ENCODE assay signal across 8 mouse cellular contexts in genomic region chr9:61753795-61754194, GRCm38 (mm10).
A peak's percentile ranks its signal among the peaks of the same experiment; 100 is the strongest.
DNase-seq lines count a peak whose midpoint lies in the region; ATAC-seq and TF ChIP-seq lines count a peak whose summit lies in the region.

No protein-coding gene starts in this region.

- DNase-seq in hindbrain, postnatal 0 days (ENCODE audit: low spot score): no peak
- DNase-seq in brain, adult 2 months (ENCODE audit: low read depth, low spot score): peak; percentile 96
- DNase-seq in layer of hippocampus, postnatal 36 days: peak; percentile 64 to 67
- no peak for DNase-seq in liver, embryonic 11.5 days (ENCODE audit: low spot score)
- DNase-seq in spleen, postnatal 36 days (ENCODE audit: low spot score in 2 of 2): no peak

- no peak overlapping the region for H3K27ac ChIP-seq in hindbrain, embryonic 12.5 days
- H3K27ac ChIP-seq in hindbrain, postnatal 0 days: no peak overlapping the region
- H3K27ac ChIP-seq in stomach, embryonic 16.5 days (ENCODE audit: low read length): no peak overlapping the region
- H3K27ac ChIP-seq in liver, embryonic 11.5 days (ENCODE audit: low read depth, low read length): no peak overlapping the region

- WGBS in hindbrain, embryonic 12.5 days: 39% methylated on average over 9 of the region's 10 CpGs
- 28% methylated on average over 10 of the region's 10 CpGs for WGBS in hindbrain, postnatal 0 days
- 28% methylated on average over 10 of the region's 10 CpGs for WGBS in stomach, embryonic 16.5 days
- WGBS in liver, embryonic 11.5 days: 37% methylated on average over 10 of the region's 10 CpGs

- peaks cover 4% of the 10 kb centered on the region; the same call in 1 of the 2 replicates for H3K9me3 ChIP-seq in hindbrain, embryonic 12.5 days (replicated peaks)
- H3K9me3 ChIP-seq in hindbrain, postnatal 0 days (ENCODE audit: low read length): no peaks in the 10 kb centered on the region
- peaks cover 4% of the 10 kb centered on the region; the same call in 1 of the 2 replicates for H3K9me3 ChIP-seq in E14TG2a.4 (ENCODE audit: low read length)
- 0 out of 2 replicates have a peak, but pooled peaks cover 5% of the 10 kb centered on the region for H3K9me3 ChIP-seq in stomach, embryonic 16.5 days (replicated peaks; ENCODE audit: control insufficient read depth, low read length)
- H3K9me3 ChIP-seq in liver, embryonic 11.5 days (ENCODE audit: control insufficient read depth, low read length): no peaks in the 10 kb centered on the region

- no peak overlapping the region for H3K9ac ChIP-seq in hindbrain, embryonic 12.5 days
- no peak overlapping the region for H3K9ac ChIP-seq in hindbrain, postnatal 0 days (replicated peaks; ENCODE audit: low read length)
- H3K9ac ChIP-seq in stomach, embryonic 16.5 days (ENCODE audit: low read length): peak overlapping the region; percentile 35; the same call in 1 of the 2 replicates
- no peak overlapping the region for H3K9ac ChIP-seq in liver, embryonic 11.5 days (ENCODE audit: low read depth, low read length)

- no peaks in the 10 kb centered on the region for H3K36me3 ChIP-seq in hindbrain, embryonic 12.5 days
- no peaks in the 10 kb centered on the region for H3K36me3 ChIP-seq in hindbrain, postnatal 0 days (ENCODE audit: insufficient read depth, low read length)
- no peaks in the 10 kb centered on the region for H3K36me3 ChIP-seq in E14TG2a.4 (ENCODE audit: insufficient read depth, low read length)
- no peaks in the 10 kb centered on the region for H3K36me3 ChIP-seq in stomach, embryonic 16.5 days (ENCODE audit: control insufficient read depth, insufficient read depth, low read length)
- no peaks in the 10 kb centered on the region for H3K36me3 ChIP-seq in liver, embryonic 11.5 days (ENCODE audit: control insufficient read depth, insufficient read depth, low read length)

- no peaks in the 10 kb centered on the region; the same call in 1 of the 2 replicates for H3K27me3 ChIP-seq in hindbrain, embryonic 12.5 days
- no peaks in the 10 kb centered on the region for H3K27me3 ChIP-seq in hindbrain, postnatal 0 days (ENCODE audit: insufficient read depth, low read length)
- H3K27me3 ChIP-seq in E14TG2a.4 (ENCODE audit: insufficient read depth, low read length): no peaks in the 10 kb centered on the region
- no peaks in the 10 kb centered on the region; the same call in 1 of the 2 replicates for H3K27me3 ChIP-seq in stomach, embryonic 16.5 days (ENCODE audit: control insufficient read depth, insufficient read depth, low read length)
- peaks cover 3% of the 10 kb centered on the region; the same call in 1 of the 2 replicates for H3K27me3 ChIP-seq in liver, embryonic 11.5 days (replicated peaks; ENCODE audit: control insufficient read depth, insufficient read depth, low read length)

- H3K4me2 ChIP-seq in hindbrain, embryonic 12.5 days (replicated peaks): 0 out of 2 replicates have a peak overlapping the region, but pooled peaks have one; percentile 12
- H3K4me2 ChIP-seq in hindbrain, postnatal 0 days (ENCODE audit: low read depth, low read length): no peak overlapping the region
- H3K4me2 ChIP-seq in stomach, embryonic 16.5 days (ENCODE audit: low read depth, low read length): peak overlapping the region; percentile 21; the same call in 1 of the 2 replicates
- H3K4me2 ChIP-seq in liver, embryonic 11.5 days: no peak overlapping the region

- peaks cover 37% of the 10 kb centered on the region for H3K4me1 ChIP-seq in hindbrain, embryonic 12.5 days
- H3K4me1 ChIP-seq in hindbrain, postnatal 0 days (ENCODE audit: insufficient read depth, low read length): peaks cover 12% of the 10 kb centered on the region
- H3K4me1 ChIP-seq in E14TG2a.4 (replicated peaks; ENCODE audit: low read depth, low read length): peaks cover 13% of the 10 kb centered on the region
- H3K4me1 ChIP-seq in stomach, embryonic 16.5 days (ENCODE audit: control insufficient read depth, insufficient read depth, low read length): peaks cover 10% of the 10 kb centered on the region; the same call in 1 of the 2 replicates
- no peaks in the 10 kb centered on the region for H3K4me1 ChIP-seq in liver, embryonic 11.5 days (replicated peaks; ENCODE audit: control insufficient read depth, insufficient read depth, low read length)

- no peak for ATAC-seq in hindbrain, embryonic 12.5 days (ENCODE audit: low FRiP score)
- ATAC-seq in hindbrain, postnatal 0 days: no peak
- ATAC-seq in stomach, embryonic 16.5 days (ENCODE audit: insufficient read depth, low FRiP score): peak; percentile 56
- no peak for ATAC-seq in liver, embryonic 11.5 days (replicated peaks; ENCODE audit: low FRiP score)

- no peak for TF ChIP-seq CTCF in hindbrain, postnatal 0 days (IDR thresholded peaks at IDR 0.05; ENCODE audit: low read depth)
- no peak for TF ChIP-seq CTCF in E14TG2a.4 (conservative IDR thresholded peaks at IDR 0.05; ENCODE audit: low read length)

- H3K4me3 ChIP-seq in hindbrain, embryonic 12.5 days: no peak overlapping the region
- no peak overlapping the region for H3K4me3 ChIP-seq in hindbrain, postnatal 0 days (ENCODE audit: low read length)
- H3K4me3 ChIP-seq in E14TG2a.4 (replicated peaks; ENCODE audit: low read length): peak overlapping the region; percentile 26; the same call in 1 of the 2 replicates
- H3K4me3 ChIP-seq in stomach, embryonic 16.5 days (replicated peaks; ENCODE audit: low read length): no peak overlapping the region
- no peak overlapping the region for H3K4me3 ChIP-seq in liver, embryonic 11.5 days (ENCODE audit: low read depth, low read length)

Comparison
In these comparisons a context has a peak if more than half of its experiments do, and no peak if none do; other contexts are left out.
1. H3K4me2 ChIP-seq: peak in hindbrain, embryonic 12.5 days (single experiment) and stomach, embryonic 16.5 days (single experiment); none in hindbrain, postnatal 0 days (single experiment) and liver, embryonic 11.5 days (single experiment).
2. DNase-seq: peak in brain, adult 2 months (single experiment) and layer of hippocampus, postnatal 36 days (2 of 2); none in hindbrain, postnatal 0 days (single experiment), liver, embryonic 11.5 days (single experiment) and spleen, postnatal 36 days (0 of 2).